Mouse (Mus musculus) MEL (cell line): ENCODE data around the gene Slc38a4.

Source experiments
- BHLHE40 ChIP-seq: IDR thresholded peaks from 2 replicates; pipeline ENCODE4 v1.6.1; 2012; ENCODE audit warnings: low read depth, mild to moderate bottlenecking, inconsistent platforms, low read length, improper control_type of control experiment, borderline replicate concordance
- CTCF ChIP-seq, 3 experiments: IDR thresholded peaks in 2 of 3; conservative IDR thresholded peaks in 1 of 3; 2 replicates each; pipeline ENCODE4 v1.5.1; 2011 to 2012; ENCODE audit warnings: low read length in 3 of 3, low read depth in 2 of 3, mild to moderate bottlenecking in 2 of 3, improper control_type of control experiment in 1 of 3, inconsistent platforms in 1 of 3, mixed read lengths in 1 of 3, moderate library complexity in 1 of 3; ENCODE audit not compliant: control insufficient read depth in 1 of 3, insufficient read depth in 1 of 3, poor library complexity in 1 of 3, severe bottlenecking in 1 of 3
- EP300 ChIP-seq, 2 experiments: IDR thresholded peaks; 2 replicates each; pipeline ENCODE4 v1.6.1; 2011; ENCODE audit warnings: improper control_type of control experiment in 2 of 2, low read length in 2 of 2, low read depth in 1 of 2, mild to moderate bottlenecking in 1 of 2
- GATA1 ChIP-seq: IDR thresholded peaks from 2 replicates; pipeline ENCODE4 v1.6.1; 2011; ENCODE audit warnings: low read depth, low read length, improper control_type of control experiment
- MAFK ChIP-seq: IDR thresholded peaks from 2 replicates; pipeline ENCODE4 v1.6.1; 2011; ENCODE audit warnings: low read depth, mild to moderate bottlenecking, low read length, improper control_type of control experiment, borderline replicate concordance
- MAX ChIP-seq: IDR thresholded peaks from 2 replicates; pipeline ENCODE4 v1.6.1; 2011; ENCODE audit warnings: low read length, improper control_type of control experiment
- MXI1 ChIP-seq: IDR thresholded peaks from 2 replicates; pipeline ENCODE4 v1.6.1; 2011; ENCODE audit warnings: mild to moderate bottlenecking, low read depth, low read length, improper control_type of control experiment
- POLR2A ChIP-seq, 2 experiments: IDR thresholded peaks; 2 replicates each; pipeline ENCODE4 v1.6.1; 2011 to 2012; ENCODE audit warnings: low read length in 2 of 2, mild to moderate bottlenecking in 2 of 2, control low read depth in 1 of 2, improper control_type of control experiment in 1 of 2, low read depth in 1 of 2, moderate library complexity in 1 of 2; ENCODE audit not compliant: control insufficient read depth in 1 of 2, insufficient read depth in 1 of 2, poor library complexity in 1 of 2
- USF2 ChIP-seq, 2 experiments: IDR thresholded peaks; 2 replicates each; pipeline ENCODE4 v1.6.1; 2011 to 2012; ENCODE audit warnings: improper control_type of control experiment in 2 of 2, low read length in 2 of 2, borderline replicate concordance in 1 of 2, inconsistent platforms in 1 of 2, low read depth in 1 of 2, mild to moderate bottlenecking in 1 of 2; ENCODE audit not compliant: insufficient read depth in 1 of 2
- ZC3H11A ChIP-seq: IDR thresholded peaks from 2 replicates; pipeline ENCODE4 v1.6.1; 2012; ENCODE audit warnings: low read depth, mild to moderate bottlenecking, inconsistent platforms, low read length, improper control_type of control experiment

- TF ChIP-seq POLR2A (IDR thresholded peaks at IDR 0.05; ENCODE audit: control insufficient read depth in 1 of 2, insufficient read depth in 1 of 2, low read depth in 1 of 2, low read length in 2 of 2, poor library complexity in 1 of 2): no peak
- TF ChIP-seq MXI1: no peak
- TF ChIP-seq CTCF (IDR thresholded peaks at IDR 0.05 in 2 of 3, conservative IDR thresholded peaks at IDR 0.05 in 1 of 3; ENCODE audit: control insufficient read depth in 1 of 3, insufficient read depth in 1 of 3, low read depth in 2 of 3, low read length in 3 of 3, poor library complexity in 1 of 3, severe bottlenecking in 1 of 3): no peak
- TF ChIP-seq GATA1: no peak
- no peak for TF ChIP-seq EP300 (IDR thresholded peaks at IDR 0.05; ENCODE audit: low read depth in 1 of 2, low read length in 2 of 2)
- TF ChIP-seq ZC3H11A: no peak
- TF ChIP-seq USF2 (IDR thresholded peaks at IDR 0.05; ENCODE audit: borderline replicate concordance in 1 of 2, insufficient read depth in 1 of 2, low read depth in 1 of 2, low read length in 2 of 2): no peak
- TF ChIP-seq MAX: no peak
- TF ChIP-seq BHLHE40: no peak
- TF ChIP-seq MAFK: no peak
These were observed 52.6 kb downstream of the Slc38a4 start for GRCm38 (mm10) chr15:97003186-97003585.
